Mouse (Mus musculus) G1E (cell line): ENCODE measurements around the gene Psmd13.

Experiments used
- CTCF ChIP-seq: IDR thresholded peaks from 2 replicates; pipeline ENCODE4 v1.5.1; 2012; ENCODE audit warnings: low read depth, low read length, inconsistent platforms, mixed read lengths
- GATA1 ChIP-seq: IDR thresholded peaks from 2 replicates; pipeline ENCODE4 v1.6.1; 2012; ENCODE audit warnings: borderline replicate concordance, low read length, inconsistent platforms, mixed read lengths
- GATA2 ChIP-seq: IDR thresholded peaks from 2 replicates; pipeline ENCODE4 v1.6.1; 2012; ENCODE audit warnings: low read depth, low read length, inconsistent platforms, borderline replicate concordance

GRCm38 (mm10) chr7:140908181-140908580 is 26.4 kb downstream of the Psmd13 start:
- TF ChIP-seq CTCF (no peak), GATA2 (no peak), GATA1 (no peak)
